Mouse (Mus musculus) ovary, postnatal 10 days (tissue): ENCODE measurements around the gene Gm28870.
"Not testable (repeated sequence)": the region's sequence is repeated elsewhere in the genome, so short reads cannot be mapped to it uniquely, and the experiment has no call there.

Source experiments
- DNase-seq: peaks from one replicate; pipeline ENCODE4 v3.0.0; 2022; ENCODE audit warnings: low spot score

Gene Gm28870

GRCm38 (mm10) chrY:50096976-50097375 lies at the start of gene Gm28870:
Gene Gm28870 (plus strand): TSS chrY:50097276.
- DNase-seq = not testable (repeated sequence)
